Mouse (Mus musculus): Measurements from ENCODE around the gene Map1lc3a. TPM values are rescaled to one million over a fixed set of nuclear protein-coding genes. Genes with fewer than 3 reads are reported as not detected.

Gene Map1lc3a
- polyA plus RNA-seq, 2 experiments, result 129 to 233 TPM

GRCm38 (mm10) chr2:155277721-155278120 lies 1.6 kb downstream of the Map1lc3a start:
- H3K9ac ChIP-seq (ENCODE audit: low read depth, low read length, severe bottlenecking), result no peak overlapping the region
- ATAC-seq (ENCODE audit: low FRiP score, low read depth) (no peak), DNase-seq (ENCODE audit: low spot score) (no peak)
- H3K9me3 ChIP-seq (ENCODE audit: control insufficient read depth, low read length), result no peaks in the 10 kb centered on the region
- no peak overlapping the region for H3K27ac ChIP-seq (replicated peaks; ENCODE audit: low read depth, low read length)
- H3K4me3 ChIP-seq (replicated peaks; ENCODE audit: low read length), result no peak overlapping the region
- H3K4me1 ChIP-seq (ENCODE audit: control insufficient read depth, insufficient read depth, low read length), result peaks cover 10% of the 10 kb centered on the region
- H3K36me3 ChIP-seq (ENCODE audit: control insufficient read depth, insufficient read depth, low read length), result peaks cover 16% of the 10 kb centered on the region
- WGBS, result 83% methylated on average over 2 of the region's 2 CpGs
- H3K27me3 ChIP-seq (ENCODE audit: control insufficient read depth, insufficient read depth, low read length), result no peaks in the 10 kb centered on the region
- no peak overlapping the region for H3K4me2 ChIP-seq (replicated peaks; ENCODE audit: low read depth, low read length, severe bottlenecking)
- TF ChIP-seq POLR2A (IDR thresholded peaks at IDR 0.05; ENCODE audit: borderline replicate concordance, extremely low read depth, insufficient read depth, insufficient read length), result no peak

GRCm38 (mm10) chr2:155278361-155278760 lies 2.3 kb downstream of the Map1lc3a start:
- H3K27ac ChIP-seq (replicated peaks; ENCODE audit: low read depth, low read length), result no peak overlapping the region
- H3K4me3 ChIP-seq (replicated peaks; ENCODE audit: low read length), result no peak overlapping the region
- ATAC-seq (ENCODE audit: low FRiP score, low read depth) (no peak), DNase-seq (ENCODE audit: low spot score) (no peak)
- H3K4me1 ChIP-seq (ENCODE audit: control insufficient read depth, insufficient read depth, low read length), result peaks cover 10% of the 10 kb centered on the region
- 85% methylated on average over 7 of the region's 7 CpGs for WGBS
- H3K9me3 ChIP-seq (ENCODE audit: control insufficient read depth, low read length), result no peaks in the 10 kb centered on the region
- no peak overlapping the region for H3K9ac ChIP-seq (ENCODE audit: low read depth, low read length, severe bottlenecking)
- H3K36me3 ChIP-seq (ENCODE audit: control insufficient read depth, insufficient read depth, low read length), result peaks cover 16% of the 10 kb centered on the region
- H3K4me2 ChIP-seq (replicated peaks; ENCODE audit: low read depth, low read length, severe bottlenecking), result no peak overlapping the region
- no peak for TF ChIP-seq POLR2A (IDR thresholded peaks at IDR 0.05; ENCODE audit: borderline replicate concordance, extremely low read depth, insufficient read depth, insufficient read length)
- H3K27me3 ChIP-seq (ENCODE audit: control insufficient read depth, insufficient read depth, low read length), result no peaks in the 10 kb centered on the region

GRCm38 (mm10) chr2:155279163-155279562 lies 3.1 kb downstream of the Map1lc3a start:
- DNase-seq (ENCODE audit: low spot score), result no peak
- no peak for TF ChIP-seq POLR2A (IDR thresholded peaks at IDR 0.05; ENCODE audit: borderline replicate concordance, extremely low read depth, insufficient read depth, insufficient read length)
- Histone ChIP-seq H3K4me1 (ENCODE audit: control insufficient read depth, insufficient read depth, low read length) (peaks cover 10% of the 10 kb centered on the region), H3K4me3 (replicated peaks; ENCODE audit: low read length) (no peak overlapping the region), H3K27me3 (ENCODE audit: control insufficient read depth, insufficient read depth, low read length) (no peaks in the 10 kb centered on the region), H3K4me2 (replicated peaks; ENCODE audit: low read depth, low read length, severe bottlenecking) (no peak overlapping the region), H3K27ac (replicated peaks; ENCODE audit: low read depth, low read length) (no peak overlapping the region), H3K36me3 (ENCODE audit: control insufficient read depth, insufficient read depth, low read length) (peaks cover 20% of the 10 kb centered on the region), H3K9ac (ENCODE audit: low read depth, low read length, severe bottlenecking) (no peak overlapping the region), H3K9me3 (ENCODE audit: control insufficient read depth, low read length) (no peaks in the 10 kb centered on the region)
- WGBS, result 94% methylated on average over 4 of the region's 4 CpGs
- no peak for ATAC-seq (ENCODE audit: low FRiP score, low read depth)

GRCm38 (mm10) chr2:155280116-155280515 lies 4.0 kb downstream of the Map1lc3a start:
- no peak for ATAC-seq (ENCODE audit: low FRiP score, low read depth)
- H3K27ac ChIP-seq (replicated peaks; ENCODE audit: low read depth, low read length), result no peak overlapping the region
- no peak overlapping the region for H3K4me2 ChIP-seq (replicated peaks; ENCODE audit: low read depth, low read length, severe bottlenecking)
- DNase-seq (ENCODE audit: low spot score), result no peak
- no peaks in the 10 kb centered on the region for H3K9me3 ChIP-seq (ENCODE audit: control insufficient read depth, low read length)
- peaks cover 10% of the 10 kb centered on the region for H3K4me1 ChIP-seq (ENCODE audit: control insufficient read depth, insufficient read depth, low read length)
- no peak overlapping the region for H3K9ac ChIP-seq (ENCODE audit: low read depth, low read length, severe bottlenecking)
- H3K36me3 ChIP-seq (ENCODE audit: control insufficient read depth, insufficient read depth, low read length), result peaks cover 20% of the 10 kb centered on the region
- TF ChIP-seq POLR2A (IDR thresholded peaks at IDR 0.05; ENCODE audit: borderline replicate concordance, extremely low read depth, insufficient read depth, insufficient read length), result no peak
- H3K27me3 ChIP-seq (ENCODE audit: control insufficient read depth, insufficient read depth, low read length), result no peaks in the 10 kb centered on the region
- H3K4me3 ChIP-seq (replicated peaks; ENCODE audit: low read length), result no peak overlapping the region
- WGBS, result 63% methylated on average over 2 of the region's 2 CpGs

DNA sequence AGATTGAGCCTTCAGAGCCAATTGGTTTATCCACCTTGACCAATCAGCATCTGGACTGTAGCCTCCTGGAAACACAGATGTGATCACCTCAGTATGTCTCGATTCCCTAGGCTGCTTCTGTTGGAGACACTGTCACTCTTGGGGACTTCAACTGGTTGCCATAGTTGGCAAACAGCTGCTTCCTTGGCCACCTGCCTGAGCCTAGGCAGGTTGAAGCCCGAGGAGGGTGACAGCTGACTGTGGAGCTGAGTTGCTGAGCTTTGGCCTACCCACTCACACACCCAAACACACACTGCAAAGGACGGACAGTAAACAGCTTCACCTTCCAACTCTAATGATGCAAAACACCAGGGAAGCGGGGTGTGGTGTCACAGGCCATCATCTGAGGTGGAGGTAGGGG lies 7.7 kb downstream of the Map1lc3a start:
- Histone ChIP-seq H3K4me3 (replicated peaks; ENCODE audit: low read length) (no peak overlapping the region), H3K4me1 (ENCODE audit: control insufficient read depth, insufficient read depth, low read length) (no peaks in the 10 kb centered on the region), H3K36me3 (ENCODE audit: control insufficient read depth, insufficient read depth, low read length) (peaks cover 16% of the 10 kb centered on the region), H3K9ac (ENCODE audit: low read depth, low read length, severe bottlenecking) (no peak overlapping the region), H3K27me3 (ENCODE audit: control insufficient read depth, insufficient read depth, low read length) (no peaks in the 10 kb centered on the region), H3K9me3 (ENCODE audit: control insufficient read depth, low read length) (no peaks in the 10 kb centered on the region), H3K27ac (replicated peaks; ENCODE audit: low read depth, low read length) (no peak overlapping the region), H3K4me2 (replicated peaks; ENCODE audit: low read depth, low read length, severe bottlenecking) (no peak overlapping the region)
- no peak for DNase-seq (ENCODE audit: low spot score)
- no peak for TF ChIP-seq POLR2A (IDR thresholded peaks at IDR 0.05; ENCODE audit: borderline replicate concordance, extremely low read depth, insufficient read depth, insufficient read length)
- no peak for ATAC-seq (ENCODE audit: low FRiP score, low read depth)
- 87% methylated on average over 4 of the region's 4 CpGs for WGBS

DNA sequence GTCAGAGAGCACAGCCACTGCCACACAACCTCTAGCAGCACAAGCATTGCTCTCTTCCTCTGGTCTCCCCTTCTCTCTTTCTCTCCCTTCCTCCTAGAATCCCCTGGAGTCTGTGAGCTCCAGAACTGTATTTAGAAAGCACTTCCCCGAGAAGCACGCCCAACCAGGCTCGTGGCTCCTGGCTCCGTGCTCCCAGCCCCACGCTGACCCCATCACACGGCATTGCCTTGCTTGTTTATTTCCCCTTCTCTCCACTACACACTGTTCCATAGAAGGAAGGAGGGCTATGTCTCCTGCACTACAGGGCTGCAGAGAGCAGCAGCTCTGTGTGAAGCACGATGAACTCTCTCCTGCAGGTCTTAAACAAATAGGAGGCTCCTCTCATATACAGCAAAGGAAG lies 8.6 kb downstream of the Map1lc3a start:
- H3K36me3 ChIP-seq (ENCODE audit: control insufficient read depth, insufficient read depth, low read length), result peaks cover 12% of the 10 kb centered on the region
- DNase-seq (ENCODE audit: low spot score), result no peak

More for the DNA sequence above, 8.6 kb downstream of the Map1lc3a start:
- no peak overlapping the region for H3K9ac ChIP-seq (ENCODE audit: low read depth, low read length, severe bottlenecking)
- H3K4me3 ChIP-seq (replicated peaks; ENCODE audit: low read length), result no peak overlapping the region
- no peak overlapping the region for H3K4me2 ChIP-seq (replicated peaks; ENCODE audit: low read depth, low read length, severe bottlenecking)
- H3K27me3 ChIP-seq (ENCODE audit: control insufficient read depth, insufficient read depth, low read length), result no peaks in the 10 kb centered on the region
- no peaks in the 10 kb centered on the region for H3K9me3 ChIP-seq (ENCODE audit: control insufficient read depth, low read length)
- no peak overlapping the region for H3K27ac ChIP-seq (replicated peaks; ENCODE audit: low read depth, low read length)
- ATAC-seq (ENCODE audit: low FRiP score, low read depth), result no peak
- no peaks in the 10 kb centered on the region for H3K4me1 ChIP-seq (ENCODE audit: control insufficient read depth, insufficient read depth, low read length)
- 84% methylated on average over 7 of the region's 7 CpGs for WGBS
- TF ChIP-seq POLR2A (IDR thresholded peaks at IDR 0.05; ENCODE audit: borderline replicate concordance, extremely low read depth, insufficient read depth, insufficient read length), result no peak
